Mouse (Mus musculus): ENCODE data around the gene Nlrc5.
A peak's percentile ranks its signal among the peaks of the same experiment; 100 is the strongest.

Gene Nlrc5

DNA sequence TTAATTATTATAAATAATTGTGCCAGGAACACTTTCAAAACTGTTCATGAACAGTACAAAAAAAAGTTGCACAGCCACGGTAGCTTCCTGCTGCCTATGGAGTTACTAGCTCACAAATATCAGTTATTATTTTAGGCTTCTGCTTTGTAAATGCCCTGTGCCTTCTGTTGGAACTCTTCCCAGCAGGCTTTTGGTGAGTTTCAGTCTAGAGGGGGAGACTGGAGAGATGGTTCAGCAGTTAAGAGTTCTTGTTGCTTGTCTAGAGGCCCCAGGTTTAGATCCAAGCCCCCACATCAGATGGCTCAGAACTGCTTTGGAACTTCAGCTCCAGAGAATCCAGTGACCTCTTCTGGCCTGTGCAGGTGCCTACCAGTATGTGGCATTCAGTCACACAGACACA, 37.1 kb downstream of the Nlrc5 start:
- DNase-seq, result no peak

DNA sequence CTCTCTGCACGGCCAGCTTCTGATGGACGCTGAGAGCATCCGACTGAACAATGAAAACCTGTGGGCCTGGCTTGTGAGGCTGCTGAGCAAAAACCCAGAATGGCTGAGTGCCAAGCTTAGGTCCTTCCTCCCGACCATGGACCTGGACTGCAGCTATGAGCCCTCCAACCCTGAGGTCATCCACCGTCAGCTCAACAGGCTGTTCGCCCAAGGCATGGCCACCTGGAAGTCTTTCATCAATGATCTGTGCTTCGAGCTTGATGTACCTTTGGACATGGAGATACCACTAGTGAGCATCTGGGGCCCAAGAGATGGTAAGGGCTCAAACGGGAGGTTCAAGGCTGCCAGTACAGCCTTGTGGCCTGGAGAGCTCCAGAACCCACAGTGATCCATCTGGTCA, 38.6 kb downstream of the Nlrc5 start:
- DNase-seq, result no peak

DNA sequence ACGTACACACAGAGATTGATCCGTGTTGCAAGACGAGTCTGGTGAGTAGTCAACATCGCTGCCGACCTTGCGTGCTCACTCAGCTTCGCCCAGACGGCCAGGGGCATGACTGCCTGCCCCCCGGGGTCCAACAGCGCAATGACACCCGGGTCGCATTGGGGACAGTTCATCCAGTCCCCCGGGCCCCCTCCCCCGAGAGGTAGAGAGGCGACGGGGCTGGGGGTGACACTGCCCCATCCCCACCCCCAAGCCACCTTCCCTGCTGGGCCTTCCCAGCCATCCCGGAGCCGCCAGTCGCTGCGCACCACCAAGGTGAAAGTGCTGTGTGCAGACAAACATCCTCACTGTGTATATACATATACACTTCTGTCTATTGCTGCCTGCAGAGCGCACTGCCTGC, 39.3 kb downstream of the Nlrc5 start:
- DNase-seq, result no peak

DNA sequence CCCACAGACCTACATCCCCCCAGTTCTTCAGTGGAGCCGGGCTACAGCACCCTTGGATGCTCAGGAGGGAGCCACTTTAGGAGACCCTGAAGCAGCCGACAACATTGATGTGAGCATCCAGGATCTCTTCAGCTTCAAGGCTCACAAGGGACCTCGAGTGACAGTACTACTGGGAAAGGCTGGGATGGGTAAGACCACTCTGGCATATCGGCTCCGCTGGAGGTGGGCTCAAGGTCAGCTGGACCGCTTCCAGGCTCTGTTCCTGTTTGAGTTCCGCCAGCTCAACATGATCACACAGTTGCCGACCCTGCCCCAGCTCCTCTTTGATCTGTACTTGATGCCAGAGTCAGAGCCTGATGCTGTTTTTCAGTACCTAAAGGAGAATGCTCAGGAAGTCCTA, 41.6 kb downstream of the Nlrc5 start:
- no peak for DNase-seq

DNA sequence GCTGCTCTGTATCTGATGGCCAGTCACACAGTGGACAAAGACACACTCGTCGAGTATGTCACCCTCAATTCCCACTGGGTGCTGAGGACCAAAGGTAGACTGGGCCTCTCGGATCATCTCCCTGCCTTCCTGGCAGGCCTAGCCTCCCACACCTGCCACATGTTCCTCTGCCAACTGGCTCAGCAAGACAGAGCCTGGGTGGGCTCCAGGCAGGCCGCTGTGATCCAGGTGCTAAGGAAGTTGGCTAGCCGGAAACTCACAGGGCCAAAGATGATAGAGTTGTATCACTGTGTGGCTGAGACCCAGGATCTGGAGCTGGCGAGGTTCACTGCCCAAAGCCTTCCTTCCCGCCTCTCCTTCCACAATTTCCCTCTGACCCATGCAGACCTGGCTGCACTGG, 42.7 kb downstream of the Nlrc5 start:
- no peak for DNase-seq

DNA sequence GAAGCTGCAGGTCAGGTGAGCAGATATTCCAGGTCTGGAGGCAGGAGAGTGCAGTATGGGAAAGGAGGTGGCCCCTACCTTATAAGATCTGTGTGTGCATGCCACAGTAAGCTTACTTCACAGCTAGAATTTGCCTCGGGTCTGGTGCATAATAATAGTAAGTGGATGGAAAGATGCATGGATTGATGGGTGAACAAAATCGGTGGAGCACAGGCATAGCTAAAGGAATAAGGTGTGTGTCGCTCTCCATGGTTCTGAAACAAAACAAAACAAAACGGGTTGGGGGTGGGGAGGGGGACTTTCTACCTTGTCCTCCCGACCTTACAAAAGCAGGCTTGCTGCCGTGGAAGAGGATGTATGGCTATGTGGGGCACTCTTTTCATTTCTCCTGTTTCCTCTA, 47.9 kb downstream of the Nlrc5 start:
- DNase-seq, result no peak

DNA sequence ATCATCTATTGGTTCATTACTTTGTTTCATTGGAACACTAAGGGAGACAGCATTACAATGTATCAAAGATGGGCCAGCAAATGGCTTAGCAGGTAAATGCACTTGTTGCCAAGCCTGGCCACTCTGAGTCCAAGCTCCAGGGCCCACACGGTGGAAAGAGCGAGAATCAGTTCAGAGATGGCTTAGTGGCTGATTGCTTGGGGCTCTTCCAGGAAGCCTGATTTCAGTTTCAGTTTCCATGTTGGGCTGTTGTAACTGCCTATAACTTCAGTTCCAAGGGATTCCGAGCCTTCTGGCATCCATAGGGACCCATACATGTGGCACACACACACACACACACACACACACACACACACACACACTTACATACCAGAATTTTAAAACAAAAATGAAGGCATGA, 51.1 kb downstream of the Nlrc5 start:
- no peak for DNase-seq

DNA sequence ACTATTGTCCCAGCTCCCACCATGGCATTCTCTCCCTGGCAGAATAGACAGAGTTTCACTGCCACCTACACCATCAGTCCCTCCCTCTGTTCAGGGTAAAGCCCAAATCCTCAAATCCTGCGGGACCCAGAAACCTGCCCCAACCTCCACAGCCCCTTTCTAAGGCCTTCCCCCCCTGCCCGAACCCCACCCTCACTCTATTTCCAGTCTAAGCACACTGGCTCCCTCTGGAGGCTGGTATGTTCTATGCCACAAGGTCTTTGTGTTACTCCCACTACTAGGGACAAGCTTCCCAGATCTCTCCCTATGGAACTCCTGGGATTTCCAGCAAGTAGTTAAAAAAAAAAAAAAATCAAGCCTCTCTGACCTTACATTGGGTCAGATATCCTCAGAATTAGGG, 51.7 kb downstream of the Nlrc5 start:
- peak; percentile 46 for DNase-seq

DNA sequence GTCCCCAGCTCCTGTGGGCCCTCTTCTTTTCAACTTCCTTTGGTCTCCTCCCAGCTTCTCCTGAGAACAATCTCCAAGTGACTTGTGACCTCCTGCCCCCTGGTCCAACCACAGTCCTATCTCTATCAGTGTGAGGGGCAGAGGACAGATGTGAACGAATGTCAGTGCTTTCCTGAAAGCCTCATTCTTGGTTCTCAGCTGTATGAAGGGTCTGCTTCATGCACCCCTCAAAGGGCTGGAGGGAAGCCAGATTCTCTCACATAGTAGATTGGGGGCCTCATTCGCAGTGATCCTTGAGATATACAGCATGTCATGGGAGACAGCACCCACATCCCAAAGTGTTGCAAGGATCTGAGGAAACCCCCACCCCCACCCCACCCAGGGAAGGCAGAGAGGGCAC, 53.9 kb downstream of the Nlrc5 start:
- no peak for DNase-seq

DNA sequence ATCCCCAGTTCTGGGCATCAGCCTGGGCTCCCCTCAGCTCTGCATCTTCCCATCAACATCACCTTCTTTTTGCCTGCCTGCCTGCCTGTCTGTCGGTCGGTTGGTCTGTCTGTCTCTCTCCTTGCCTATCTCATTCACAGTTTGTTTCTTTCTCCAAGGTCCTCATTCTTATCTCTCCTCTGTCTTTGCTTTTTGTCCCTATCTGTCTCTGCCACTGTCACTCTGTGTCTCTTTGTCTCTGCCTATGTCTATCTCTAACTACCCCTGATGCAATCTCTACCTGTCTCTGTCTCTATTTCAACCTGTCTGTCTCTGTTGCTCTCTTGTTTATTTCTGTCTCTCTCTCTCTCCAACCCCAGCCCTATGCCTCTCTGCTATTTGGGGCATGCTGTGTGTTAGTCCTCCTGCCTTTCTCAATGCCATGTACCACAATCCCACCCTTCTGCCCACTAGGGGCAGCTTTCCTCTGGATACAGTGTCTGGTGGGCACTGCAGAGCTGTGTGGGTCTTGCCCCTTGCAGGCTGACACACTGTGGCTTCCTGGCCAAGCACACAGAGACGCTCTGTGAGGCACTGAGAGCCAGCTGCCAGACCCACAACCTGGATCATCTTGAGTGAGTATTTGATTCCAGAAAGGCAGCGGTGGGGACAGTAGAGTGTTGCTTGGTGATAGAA, 55.8 kb downstream of the Nlrc5 start:
- no peak for DNase-seq

DNA sequence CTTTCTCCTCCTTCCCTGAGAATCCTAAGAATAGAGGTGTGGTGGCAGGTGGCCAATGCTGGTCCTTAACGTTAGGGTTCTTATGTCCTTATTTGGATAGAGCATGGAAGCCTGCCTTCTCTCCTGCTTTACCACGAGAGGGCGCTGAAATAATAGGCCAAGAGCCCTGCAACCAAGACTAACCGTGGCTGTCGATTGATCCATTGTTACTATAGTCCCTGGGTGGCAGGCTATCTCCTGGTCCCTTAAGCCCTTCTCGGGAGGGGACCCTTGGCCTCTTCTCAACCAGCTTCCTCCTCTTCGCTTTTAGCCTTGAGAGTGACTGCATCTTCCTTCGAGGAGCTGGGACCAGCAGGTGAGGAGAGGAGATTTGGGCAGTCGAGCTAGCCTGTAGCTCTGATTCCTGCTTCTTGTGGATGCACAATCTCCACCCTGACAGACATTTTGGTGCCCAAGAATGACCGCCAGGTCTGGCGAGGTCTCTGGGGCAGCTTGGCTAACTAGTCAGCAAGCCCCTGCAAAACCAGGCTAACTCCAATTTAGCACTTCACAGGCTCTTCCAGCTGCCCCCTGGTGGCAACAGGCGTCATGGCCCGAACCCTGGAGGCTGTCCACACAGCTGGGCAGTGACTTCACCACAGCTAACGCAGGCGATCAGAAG, 58.0 kb downstream of the Nlrc5 start:
- peak; percentile 76 for DNase-seq

DNA sequence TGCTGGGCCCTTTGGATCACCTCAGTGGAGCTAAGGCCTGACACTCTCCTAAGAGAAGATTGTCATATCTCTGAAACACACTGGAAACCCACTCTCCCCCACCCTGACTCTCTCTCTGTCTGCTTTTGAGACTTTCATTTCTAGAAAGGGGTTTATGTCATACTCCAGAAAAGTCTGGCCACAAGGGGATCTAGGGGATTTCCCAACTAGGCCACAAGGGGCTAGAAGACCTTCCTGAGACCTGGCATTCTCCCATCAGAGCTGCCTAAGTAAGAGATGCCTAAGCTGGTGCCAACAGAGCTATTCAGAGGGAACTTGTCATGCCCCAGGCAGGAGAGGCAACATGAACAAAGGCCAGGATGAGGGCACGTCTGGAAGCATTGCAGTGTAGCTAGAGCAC, 59.1 kb downstream of the Nlrc5 start:
- no peak for DNase-seq

DNA sequence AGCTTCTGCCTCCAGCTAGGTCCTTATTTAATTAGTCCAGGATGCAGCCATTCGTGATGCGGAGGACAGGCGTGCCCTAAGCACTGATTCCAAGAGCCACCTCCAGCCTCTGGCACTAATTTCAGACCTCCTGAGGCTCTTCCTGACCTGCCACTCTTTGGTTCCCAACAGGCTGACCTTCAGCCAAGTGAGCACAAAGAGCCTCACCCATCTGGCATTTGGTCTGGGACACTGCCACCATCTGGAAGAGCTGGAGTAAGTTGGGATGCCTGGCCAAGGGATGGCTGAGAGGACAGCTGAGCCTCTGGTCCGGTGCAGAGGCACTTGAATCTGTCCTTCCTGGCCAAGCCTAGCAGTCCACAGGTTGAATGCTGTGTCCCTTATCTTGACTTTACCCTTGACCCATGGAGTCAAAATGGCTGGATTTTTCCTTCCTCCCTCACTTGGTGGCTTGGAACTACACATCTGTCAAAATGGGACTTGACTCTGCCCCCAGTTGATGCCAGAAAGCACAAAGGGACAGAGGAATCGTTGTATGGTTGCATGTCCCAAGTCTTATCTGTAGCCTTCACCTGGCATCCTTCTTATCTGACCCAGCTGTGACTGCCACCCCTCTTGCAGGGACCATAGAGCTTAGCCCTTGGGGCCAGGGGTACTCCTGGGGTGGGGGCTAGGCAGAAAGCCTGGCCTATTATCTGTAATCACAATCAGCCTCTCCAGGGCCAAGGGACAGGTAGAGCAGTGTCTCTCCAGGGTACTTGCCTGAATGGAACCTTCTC, 81.5 kb downstream of the Nlrc5 start:
- no peak for DNase-seq

DNA sequence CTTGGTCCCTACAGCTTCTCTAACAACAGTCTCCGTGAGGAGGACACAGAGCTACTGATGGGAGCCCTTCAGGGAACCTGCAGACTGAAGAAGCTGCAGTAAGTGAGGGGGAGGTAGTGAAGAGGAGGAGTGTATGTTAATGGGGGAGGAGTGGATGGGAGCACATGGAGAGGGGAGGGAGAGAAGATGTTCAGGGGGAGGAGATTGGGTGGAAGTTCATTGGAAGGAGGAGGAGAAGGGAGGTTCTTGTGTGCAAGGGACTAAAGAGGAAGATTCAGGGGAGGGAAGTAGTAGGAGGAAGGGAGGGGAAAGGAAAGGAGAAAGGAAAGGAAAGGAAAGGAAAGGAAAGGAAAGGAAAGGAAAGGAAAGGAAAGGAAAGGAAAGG, 82.0 kb downstream of the Nlrc5 start:
- no peak for DNase-seq

DNA sequence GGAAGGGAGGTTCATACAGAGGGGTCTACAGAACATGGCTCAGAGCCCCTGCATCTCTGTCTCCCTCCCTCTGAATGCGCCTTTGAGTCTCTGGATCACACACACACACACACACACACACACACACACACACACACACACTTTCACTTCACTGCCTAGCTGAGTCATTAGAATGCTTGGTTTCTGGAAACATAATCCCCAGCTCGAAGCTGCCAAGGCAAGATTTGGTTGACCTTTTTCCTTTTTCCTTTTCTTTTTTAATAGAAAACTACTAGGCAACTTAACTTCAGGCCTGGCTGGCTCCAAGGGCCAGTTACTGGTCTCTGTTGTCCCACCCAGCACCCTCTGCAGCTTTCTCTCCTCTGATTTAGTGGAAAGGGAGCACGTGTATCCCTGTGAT, 82.6 kb downstream of the Nlrc5 start:
- DNase-seq, result no peak

DNA sequence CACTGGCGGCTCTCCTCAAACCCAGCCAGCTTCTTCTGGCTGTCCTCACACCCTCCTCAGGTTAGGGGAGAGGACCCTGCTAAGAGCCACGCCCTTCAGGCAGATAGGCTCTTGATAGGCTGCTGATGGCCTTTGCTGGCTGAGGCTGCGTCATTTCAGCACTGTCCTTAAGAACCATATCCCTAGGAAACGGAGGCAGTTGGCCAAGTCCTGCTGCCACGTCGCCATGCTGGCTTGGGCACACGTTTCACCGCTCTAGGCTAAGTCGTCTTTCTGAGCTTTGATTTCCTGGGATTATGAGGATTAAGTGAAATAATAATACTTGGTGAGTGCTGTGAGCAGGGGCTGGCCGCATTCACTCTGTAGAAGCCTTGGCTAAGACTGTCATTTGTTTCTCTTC, 84.2 kb downstream of the Nlrc5 start:
- DNase-seq, result no peak

DNA sequence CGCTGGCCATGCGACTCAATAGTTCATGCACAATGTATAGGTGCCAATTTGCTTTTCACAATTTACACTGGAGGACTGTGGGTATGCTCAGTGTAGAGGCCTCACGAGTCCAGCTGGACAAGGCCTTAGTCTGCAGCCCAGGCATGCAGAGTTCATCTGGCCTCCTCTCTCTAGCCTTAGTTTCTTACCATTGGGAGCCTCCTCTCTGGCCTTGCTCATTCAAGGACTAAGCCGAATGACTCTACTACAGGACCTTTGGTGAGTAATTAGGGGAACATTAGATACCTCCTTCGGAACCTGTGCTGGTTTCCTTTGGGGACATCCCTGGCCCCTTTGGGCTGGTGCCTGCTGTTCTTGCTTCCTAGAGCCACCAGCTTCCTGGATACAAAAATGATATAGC, 84.9 kb downstream of the Nlrc5 start:
- DNase-seq, result no peak

DNA sequence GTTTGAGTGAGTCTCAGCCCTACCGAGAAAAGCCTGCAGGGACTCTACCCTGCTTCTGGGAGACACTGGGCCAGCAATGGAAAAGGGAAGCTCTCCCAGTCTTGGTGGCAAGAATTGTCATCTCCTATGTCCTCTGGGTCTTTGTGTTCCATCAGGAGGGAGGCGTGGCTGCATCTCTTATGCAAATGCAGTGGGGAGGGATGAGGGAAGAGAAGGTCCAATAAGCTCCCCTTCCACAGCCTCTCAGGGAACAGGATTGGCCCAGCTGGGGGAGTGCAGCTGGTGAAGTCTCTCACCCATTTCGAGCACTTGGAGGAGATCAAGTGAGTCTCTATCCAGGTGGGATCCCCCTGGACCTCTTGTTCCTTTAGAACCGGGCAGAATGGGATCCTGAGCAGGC, 87.3 kb downstream of the Nlrc5 start:
- no peak for DNase-seq

DNA sequence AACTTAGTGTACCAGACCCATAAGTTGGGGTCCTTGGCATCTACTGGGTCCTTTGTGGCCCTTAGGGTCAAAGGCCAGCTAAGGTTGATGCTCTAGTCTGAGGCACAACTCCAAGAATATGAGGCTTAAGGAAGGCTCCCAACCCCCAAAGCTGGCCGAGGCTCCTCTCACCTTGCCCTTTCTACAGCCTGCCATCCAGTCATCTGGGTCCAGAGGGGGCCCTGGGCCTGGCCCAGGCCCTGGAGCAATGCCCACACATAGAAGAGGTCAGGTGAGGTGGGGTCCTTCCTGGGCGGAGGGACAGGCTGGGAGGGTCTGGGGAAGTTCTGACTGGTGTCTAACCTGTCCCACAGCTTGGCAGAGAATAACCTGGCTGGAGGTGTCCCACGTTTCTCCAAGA, 88.3 kb downstream of the Nlrc5 start:
- DNase-seq, result no peak

DNA sequence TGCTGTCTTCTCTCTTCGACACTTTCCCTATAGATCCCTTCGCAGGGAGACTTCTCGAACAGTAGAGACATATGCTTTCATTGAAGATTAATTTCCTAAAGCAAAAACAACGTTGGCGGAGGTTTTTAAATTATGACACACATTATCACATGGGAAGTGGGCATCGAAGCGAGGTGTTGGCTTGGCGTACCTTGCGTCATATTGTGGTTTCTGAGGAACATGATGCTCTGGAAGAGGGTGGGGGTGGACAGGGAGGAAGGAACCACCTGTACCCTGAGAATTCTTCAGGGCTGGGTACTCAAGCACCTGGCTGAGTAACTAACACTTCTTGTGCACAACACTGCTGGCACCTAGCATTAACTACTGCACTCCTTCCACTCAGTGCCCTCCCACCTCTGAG, 90.4 kb downstream of the Nlrc5 start:
- no peak for DNase-seq

DNA sequence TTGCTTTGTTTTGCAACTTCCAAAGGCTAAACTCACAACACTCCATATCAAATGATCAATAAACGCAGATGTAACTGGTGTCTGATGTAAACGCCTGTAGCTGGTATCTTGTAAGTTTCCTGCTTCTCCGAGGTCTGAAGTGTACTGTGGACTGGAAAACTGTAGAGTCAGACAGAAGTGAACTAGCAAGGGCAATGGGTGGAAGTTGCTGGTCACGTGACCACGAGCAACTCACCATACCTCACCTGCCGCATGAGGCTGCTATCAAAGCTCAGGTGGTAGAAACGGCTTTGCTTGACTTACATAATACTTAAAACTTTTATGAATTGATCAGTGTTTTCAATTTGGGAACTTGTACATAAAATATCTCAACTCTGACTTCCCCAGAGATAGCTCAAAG, 93.0 kb downstream of the Nlrc5 start:
- no peak for DNase-seq

DNA sequence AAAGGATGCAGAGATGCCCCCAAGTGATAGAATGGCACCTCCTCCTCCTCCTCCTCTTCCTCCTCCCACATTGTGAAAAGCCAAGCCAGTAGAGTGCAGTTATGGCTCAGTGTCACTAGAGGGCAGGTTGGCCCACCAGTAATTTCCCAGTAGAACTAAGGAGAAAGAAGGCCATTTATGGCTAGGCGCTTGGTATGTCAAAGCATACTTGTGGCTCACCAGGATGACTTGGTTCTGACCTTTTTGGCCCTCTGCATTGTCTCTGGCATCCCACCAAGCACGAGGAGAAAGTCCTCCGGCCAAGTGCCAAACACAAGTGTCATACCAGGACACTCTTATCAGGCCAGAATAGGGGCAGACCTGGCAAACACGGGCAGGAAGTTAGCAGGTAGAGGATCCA, 94.1 kb downstream of the Nlrc5 start:
- peak; percentile 53 for DNase-seq

DNA sequence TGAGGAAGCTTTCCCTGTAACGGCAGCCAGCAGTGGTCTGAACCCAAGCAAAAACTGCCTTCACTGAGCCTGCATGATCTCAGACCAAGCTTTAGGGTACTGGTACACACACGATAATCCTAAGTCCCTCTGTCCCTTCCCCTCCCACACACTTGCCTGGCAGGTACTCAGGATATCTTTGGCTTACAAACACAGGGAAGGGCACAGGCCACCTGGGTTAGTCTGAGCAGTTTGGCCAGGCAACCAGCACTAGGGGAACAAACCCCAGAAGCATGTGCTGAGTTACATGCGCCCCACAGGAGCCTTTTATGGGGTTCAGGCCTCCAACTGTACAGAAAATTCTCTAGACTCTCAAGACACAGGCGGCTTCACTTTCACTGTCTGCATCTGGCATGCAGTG, 95.7 kb downstream of the Nlrc5 start:
- no peak for DNase-seq

DNA sequence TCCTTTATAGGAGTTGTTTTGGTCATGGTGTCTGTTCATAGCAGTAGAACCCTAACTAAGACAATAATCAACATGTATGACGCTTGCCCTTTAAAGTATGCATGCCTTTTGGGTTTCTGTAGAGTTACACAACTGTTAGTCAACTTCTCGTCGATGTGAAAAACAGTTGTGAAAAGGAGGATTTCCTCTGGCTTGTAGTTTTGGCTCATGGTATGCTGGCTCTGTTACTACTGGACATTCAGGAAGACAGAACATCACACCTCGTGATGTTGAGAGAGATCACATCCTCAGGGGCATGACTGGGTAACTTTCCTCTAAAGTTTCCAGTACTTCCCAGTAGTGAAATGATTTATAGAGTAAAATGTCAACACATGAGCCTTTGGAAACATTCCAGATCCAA, 96.5 kb downstream of the Nlrc5 start:
- no peak for DNase-seq

DNA sequence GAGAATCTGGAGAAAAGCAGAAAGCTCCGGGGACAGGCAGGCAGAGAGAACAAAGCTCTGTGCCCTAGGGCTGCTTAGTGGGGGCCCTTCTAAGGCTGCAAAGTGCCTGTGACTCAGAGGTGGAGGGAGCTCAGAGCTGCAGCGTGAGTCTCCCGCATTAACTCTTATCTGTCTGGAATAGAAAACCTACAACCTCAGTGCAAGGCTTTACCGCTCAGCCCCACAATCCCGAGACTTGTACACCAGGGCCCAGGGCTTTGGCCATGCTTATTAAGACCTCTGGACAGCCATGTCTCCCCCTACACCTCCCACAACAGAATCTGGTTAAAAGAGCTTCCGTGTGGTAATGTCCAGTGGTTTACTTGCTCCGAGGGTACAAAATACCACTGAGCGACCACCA, 97.8 kb downstream of the Nlrc5 start:
- no peak for DNase-seq
